Mouse (Mus musculus): ENCODE results near the gene Bloc1s5.
"Not testable (repeated sequence)": the region's sequence is repeated elsewhere in the genome, so short reads cannot be mapped to it uniquely, and the experiment has no call there.

The Bloc1s5 gene

GRCm38 (mm10) chr13:38618001-38618630 lies 16.8 kb downstream of the Bloc1s5 start:
- not testable (repeated sequence) for DNase-seq (ENCODE audit: low spot score in 2 of 2)

GRCm38 (mm10) chr13:38616887-38617286 lies 18.0 kb downstream of the Bloc1s5 start:
- no peak for DNase-seq (ENCODE audit: low spot score in 2 of 2)

- DNase-seq (ENCODE audit: low spot score in 2 of 2) = no peak
Measured at GRCm38 (mm10) chr13:38615656-38616055, 19.3 kb downstream of the Bloc1s5 start.

- no peak for DNase-seq (ENCODE audit: low spot score in 2 of 2)
Measured at GRCm38 (mm10) chr13:38614298-38614697, 20.6 kb downstream of the Bloc1s5 start.

GRCm38 (mm10) chr13:38613583-38613982 lies 21.3 kb downstream of the Bloc1s5 start:
- no peak for DNase-seq (ENCODE audit: low spot score in 2 of 2)

- no peak for DNase-seq (ENCODE audit: low spot score in 2 of 2)
Measured at GRCm38 (mm10) chr13:38612608-38613007, 22.3 kb downstream of the Bloc1s5 start.

- no peak for DNase-seq (ENCODE audit: low spot score in 2 of 2)
Measured at GRCm38 (mm10) chr13:38612179-38612578, 22.7 kb downstream of the Bloc1s5 start.

GRCm38 (mm10) chr13:38610336-38610735 lies 24.6 kb downstream of the Bloc1s5 start:
- no peak for DNase-seq (ENCODE audit: low spot score in 2 of 2)

- no peak for DNase-seq (ENCODE audit: low spot score in 2 of 2)
Measured at GRCm38 (mm10) chr13:38607130-38607529, 27.8 kb downstream of the Bloc1s5 start.

- no peak for DNase-seq (ENCODE audit: low spot score in 2 of 2)
Measured at GRCm38 (mm10) chr13:38605353-38605752, 29.6 kb downstream of the Bloc1s5 start.

GRCm38 (mm10) chr13:38602966-38603365 lies 31.9 kb downstream of the Bloc1s5 start:
- no peak for DNase-seq (ENCODE audit: low spot score in 2 of 2)

GRCm38 (mm10) chr13:38602243-38602832 lies 32.6 kb downstream of the Bloc1s5 start:
- no peak for DNase-seq (ENCODE audit: low spot score in 2 of 2)

GRCm38 (mm10) chr13:38600811-38601210 lies 34.1 kb downstream of the Bloc1s5 start:
- DNase-seq (ENCODE audit: low spot score in 2 of 2) = no peak

- DNase-seq (ENCODE audit: low spot score in 2 of 2) = no peak
Measured at GRCm38 (mm10) chr13:38597076-38597475, 37.8 kb downstream of the Bloc1s5 start.

GRCm38 (mm10) chr13:38596461-38596860 lies 38.4 kb downstream of the Bloc1s5 start:
- DNase-seq (ENCODE audit: low spot score in 2 of 2) = no peak

GRCm38 (mm10) chr13:38593114-38593513 lies 41.8 kb downstream of the Bloc1s5 start:
- no peak for DNase-seq (ENCODE audit: low spot score in 2 of 2)

GRCm38 (mm10) chr13:38587350-38587749 lies 47.6 kb downstream of the Bloc1s5 start:
- no peak for DNase-seq (ENCODE audit: low spot score in 2 of 2)

- no peak for DNase-seq (ENCODE audit: low spot score in 2 of 2)
Measured at GRCm38 (mm10) chr13:38586451-38586850, 48.5 kb downstream of the Bloc1s5 start.

GRCm38 (mm10) chr13:38582768-38583167 lies 52.1 kb downstream of the Bloc1s5 start:
- no peak for DNase-seq (ENCODE audit: low spot score in 2 of 2)

- peak; percentile 47 to 52 for DNase-seq (ENCODE audit: low spot score in 2 of 2)
Measured at GRCm38 (mm10) chr13:38580601-38581457, 54.1 kb downstream of the Bloc1s5 start.

- DNase-seq (ENCODE audit: low spot score in 2 of 2) = no peak
Measured at GRCm38 (mm10) chr13:38579971-38580600, 54.8 kb downstream of the Bloc1s5 start.

- no peak for DNase-seq (ENCODE audit: low spot score in 2 of 2)
Measured at GRCm38 (mm10) chr13:38574668-38575067, 60.2 kb downstream of the Bloc1s5 start.

Measured in right cerebral cortex, postnatal 10 days (tissue).